Mouse (Mus musculus) heart, embryonic 10.5 days (tissue): Measurements from ENCODE around the gene Sec61b. TPM values are rescaled to one million over a fixed set of nuclear protein-coding genes. Genes with fewer than 3 reads are reported as not detected.

Source experiments
- DNase-seq: peaks from one replicate; pipeline ENCODE4 v3.0.0-alpha.2; 2017; ENCODE audit warnings: low spot score
- H3K27ac ChIP-seq: fragments of 300-500 bp; sonication (generic); 2 replicates; pipeline ENCODE4 v1.5.1; 2016; ENCODE audit warnings: mild to moderate bottlenecking
- H3K27me3 ChIP-seq: fragments of 300-500 bp; sonication (generic); 2 replicates; pipeline ENCODE4 v1.6.1; 2016; ENCODE audit warnings: mild to moderate bottlenecking; ENCODE audit not compliant: poor library complexity, insufficient read depth, severe bottlenecking
- H3K36me3 ChIP-seq: fragments of 300-500 bp; sonication (generic); 2 replicates; pipeline ENCODE4 v1.6.1; 2016; ENCODE audit warnings: mild to moderate bottlenecking, moderate library complexity
- H3K4me1 ChIP-seq: fragments of 300-500 bp; sonication (generic); 2 replicates; pipeline ENCODE4 v1.6.1; 2016; ENCODE audit warnings: mild to moderate bottlenecking
- H3K4me3 ChIP-seq: fragments of 300-500 bp; sonication (generic); 2 replicates; pipeline ENCODE4 v1.5.1; 2016; ENCODE audit warnings: mild to moderate bottlenecking, moderate library complexity
- H3K9me3 ChIP-seq: fragments of 300-500 bp; sonication (generic); 2 replicates; pipeline ENCODE4 v1.6.1; 2016; ENCODE audit warnings: mild to moderate bottlenecking, moderate library complexity
- WGBS: fragments of 180-500 bp; shearing (Covaris S2); methylation state at CpG from one replicate; pipeline ENCODE4 v1.1.7; 2016; 5-methylcytosine and 5-hydroxymethylcytosine counted together
- polyA plus RNA-seq: library from polyadenylated mRNA; unstranded; fragments of >200 nt; fragmentation: Nextera tagmentation; extraction: Ambion mirVana; gene quantifications from 2 replicates; pipeline ENCODE4 v1.2.1, GENCODE M21; 2016

Gene Sec61b
- polyA plus RNA-seq, result 205 and 295 TPM in 2 replicates

- WGBS, result under 1% methylated on average over 58 of the region's 58 CpGs
- peaks cover 14% of the 10 kb centered on the region for H3K4me1 ChIP-seq
These were observed at the start of gene Sec61b, which contains the start of gene Alg2 for GRCm38 (mm10) chr4:47473968-47474729. TSS of gene Sec61b (plus strand) at chr4:47474658. TSS of gene Alg2 (minus strand) at chr4:47474333.

GRCm38 (mm10) chr4:47425247-47425830 lies 49.1 kb upstream of the Sec61b start:
- Histone ChIP-seq H3K27ac (no peak overlapping the region; the same call in 1 of the 2 replicates), H3K4me3 (no peak overlapping the region), H3K9me3 (no peaks in the 10 kb centered on the region), H3K4me1 (peaks cover 37% of the 10 kb centered on the region), H3K27me3 (no peaks in the 10 kb centered on the region; the same call in 1 of the 2 replicates), H3K36me3 (no peaks in the 10 kb centered on the region)
- WGBS, result 90% methylated on average over 16 of the region's 16 CpGs
- peak; percentile 63 for DNase-seq

More at GRCm38 (mm10) chr4:47473968-47474729, at the start of gene Sec61b, which contains the start of gene Alg2:
- H3K27me3 ChIP-seq, result no peaks in the 10 kb centered on the region
- H3K4me3 ChIP-seq, result peak within 1 kb of the TSS; percentile 72
- DNase-seq, result peak; percentile 98
- peak within 1 kb of the TSS; percentile 89 for H3K27ac ChIP-seq
- peaks cover 53% of the 10 kb centered on the region for H3K36me3 ChIP-seq
- H3K9me3 ChIP-seq, result no peaks in the 10 kb centered on the region

GRCm38 (mm10) chr4:47427606-47428005 lies 46.9 kb upstream of the Sec61b start:
- no peak overlapping the region for H3K4me3 ChIP-seq
- H3K36me3 ChIP-seq, result no peaks in the 10 kb centered on the region
- no peak overlapping the region for H3K27ac ChIP-seq
- H3K9me3 ChIP-seq, result no peaks in the 10 kb centered on the region
- 61% methylated on average over 3 of the region's 3 CpGs for WGBS
- DNase-seq, result no peak
- H3K27me3 ChIP-seq, result no peaks in the 10 kb centered on the region; the same call in 1 of the 2 replicates
- H3K4me1 ChIP-seq, result peaks cover 31% of the 10 kb centered on the region

GRCm38 (mm10) chr4:47430557-47430956 lies 43.9 kb upstream of the Sec61b start:
- H3K36me3 ChIP-seq, result no peaks in the 10 kb centered on the region
- H3K4me1 ChIP-seq, result peaks cover 6% of the 10 kb centered on the region; the same call in 1 of the 2 replicates
- H3K27me3 ChIP-seq, result no peaks in the 10 kb centered on the region; the same call in 1 of the 2 replicates
- H3K27ac ChIP-seq, result no peak overlapping the region
- no peak overlapping the region for H3K4me3 ChIP-seq
- WGBS, result 57% methylated on average over 6 of the region's 6 CpGs
- no peaks in the 10 kb centered on the region for H3K9me3 ChIP-seq
- no peak for DNase-seq

- no peak for DNase-seq
- no peaks in the 10 kb centered on the region for H3K9me3 ChIP-seq
- H3K36me3 ChIP-seq, result no peaks in the 10 kb centered on the region
- 79% methylated on average over 5 of the region's 5 CpGs for WGBS
- H3K27me3 ChIP-seq, result no peaks in the 10 kb centered on the region; the same call in 1 of the 2 replicates
- no peak overlapping the region for H3K27ac ChIP-seq
- peaks cover 8% of the 10 kb centered on the region; the same call in 1 of the 2 replicates for H3K4me1 ChIP-seq
- no peak overlapping the region for H3K4me3 ChIP-seq
These were observed 43.4 kb upstream of the Sec61b start for GRCm38 (mm10) chr4:47431081-47431480.

GRCm38 (mm10) chr4:47432766-47433165 lies 41.7 kb upstream of the Sec61b start:
- H3K9me3 ChIP-seq, result no peaks in the 10 kb centered on the region
- WGBS, result 88% methylated on average over 7 of the region's 7 CpGs
- no peak overlapping the region for H3K4me3 ChIP-seq
- H3K4me1 ChIP-seq, result peaks cover 17% of the 10 kb centered on the region
- H3K27me3 ChIP-seq, result 0 out of 2 replicates have a peak, but pooled peaks cover 3% of the 10 kb centered on the region
- no peaks in the 10 kb centered on the region for H3K36me3 ChIP-seq
- DNase-seq, result no peak
- no peak overlapping the region for H3K27ac ChIP-seq

GRCm38 (mm10) chr4:47435131-47435530 lies 39.3 kb upstream of the Sec61b start:
- peak; percentile 66 for DNase-seq

GRCm38 (mm10) chr4:47435566-47436360 lies 38.7 kb upstream of the Sec61b start:
- WGBS, result 59% methylated on average over 28 of the region's 28 CpGs
- H3K9me3 ChIP-seq, result no peaks in the 10 kb centered on the region
- 0 out of 2 replicates have a peak, but pooled peaks cover 3% of the 10 kb centered on the region for H3K27me3 ChIP-seq
- H3K36me3 ChIP-seq, result no peaks in the 10 kb centered on the region
- peak; percentile 76 for DNase-seq
- peaks cover 28% of the 10 kb centered on the region for H3K4me1 ChIP-seq
- no peak overlapping the region for H3K27ac ChIP-seq
- 0 out of 2 replicates have a peak overlapping the region, but pooled peaks have one; percentile 3 for H3K4me3 ChIP-seq

More at GRCm38 (mm10) chr4:47435131-47435530, 39.3 kb upstream of the Sec61b start:
- no peaks in the 10 kb centered on the region for H3K36me3 ChIP-seq
- H3K9me3 ChIP-seq, result no peaks in the 10 kb centered on the region
- WGBS, result 77% methylated on average over 12 of the region's 12 CpGs
- 0 out of 2 replicates have a peak, but pooled peaks cover 3% of the 10 kb centered on the region for H3K27me3 ChIP-seq
- H3K27ac ChIP-seq, result no peak overlapping the region
- H3K4me3 ChIP-seq, result no peak overlapping the region
- H3K4me1 ChIP-seq, result peaks cover 28% of the 10 kb centered on the region

GRCm38 (mm10) chr4:47437365-47438340 lies 36.8 kb upstream of the Sec61b start:
- Histone ChIP-seq H3K27ac (peak overlapping the region; percentile 93), H3K4me1 (peaks cover 28% of the 10 kb centered on the region), H3K4me3 (peak overlapping the region; percentile 70), H3K27me3 (0 out of 2 replicates have a peak, but pooled peaks cover 3% of the 10 kb centered on the region), H3K36me3 (no peaks in the 10 kb centered on the region), H3K9me3 (no peaks in the 10 kb centered on the region)
- peak; percentile 94 for DNase-seq
- 1% methylated on average over 33 of the region's 33 CpGs for WGBS

GRCm38 (mm10) chr4:47438956-47439355 lies 35.5 kb upstream of the Sec61b start:
- no peak overlapping the region for H3K27ac ChIP-seq
- 0 out of 2 replicates have a peak, but pooled peaks cover 3% of the 10 kb centered on the region for H3K27me3 ChIP-seq
- DNase-seq, result peak; percentile 61
- no peaks in the 10 kb centered on the region for H3K36me3 ChIP-seq
- no peaks in the 10 kb centered on the region for H3K9me3 ChIP-seq
- H3K4me3 ChIP-seq, result no peak overlapping the region
- peaks cover 28% of the 10 kb centered on the region for H3K4me1 ChIP-seq
- WGBS, result 69% methylated on average over 6 of the region's 6 CpGs

GRCm38 (mm10) chr4:47440951-47441350 lies 33.5 kb upstream of the Sec61b start:
- Histone ChIP-seq H3K9me3 (no peaks in the 10 kb centered on the region), H3K27me3 (0 out of 2 replicates have a peak, but pooled peaks cover 3% of the 10 kb centered on the region), H3K27ac (no peak overlapping the region), H3K4me1 (peaks cover 25% of the 10 kb centered on the region), H3K4me3 (no peak overlapping the region), H3K36me3 (no peaks in the 10 kb centered on the region)
- WGBS, result 86% methylated on average over 11 of the region's 11 CpGs
- peak; percentile 51 for DNase-seq
